Mouse (Mus musculus) embryonic facial prominence, embryonic 12.5 days (tissue): ENCODE results near the gene Hemgn. TPM values are rescaled to one million over a fixed set of nuclear protein-coding genes. Genes with fewer than 3 reads are reported as not detected.

Experiments
- ATAC-seq: fragments of 200-750 bp; cut with Nextera tagmentation; 2 replicates; pipeline ENCODE4 v1.8.0; 2017; ENCODE audit not compliant: insufficient number of reproducible peaks, insufficient read depth, low FRiP score, low TSS enrichment
- H3K27ac ChIP-seq: fragments of 300-500 bp; sonication (generic); 2 replicates; pipeline ENCODE4 v1.5.1; 2016; ENCODE audit warnings: mild to moderate bottlenecking
- H3K27me3 ChIP-seq: fragments of 300-500 bp; sonication (generic); 2 replicates; pipeline ENCODE4 v1.6.1; 2016; ENCODE audit warnings: mild to moderate bottlenecking, moderate library complexity
- H3K36me3 ChIP-seq: fragments of 300-500 bp; sonication (generic); 2 replicates; pipeline ENCODE4 v1.6.1; 2016; ENCODE audit warnings: mild to moderate bottlenecking
- H3K4me1 ChIP-seq: fragments of 300-500 bp; sonication (generic); 2 replicates; pipeline ENCODE4 v1.6.1; 2016
- H3K4me2 ChIP-seq: fragments of 300-500 bp; sonication (generic); replicated peaks from 2 replicates; pipeline ENCODE4 v1.6.1; 2016; ENCODE audit warnings: mild to moderate bottlenecking, moderate library complexity
- H3K4me3 ChIP-seq: fragments of 300-500 bp; sonication (generic); 2 replicates; pipeline ENCODE4 v1.5.1; 2016; ENCODE audit warnings: mild to moderate bottlenecking
- H3K9ac ChIP-seq: fragments of 300-500 bp; sonication (generic); 2 replicates; pipeline ENCODE4 v1.6.1; 2016; ENCODE audit warnings: mild to moderate bottlenecking, moderate library complexity
- H3K9me3 ChIP-seq: fragments of 300-500 bp; sonication (generic); 2 replicates; pipeline ENCODE4 v1.6.1; 2016; ENCODE audit warnings: mild to moderate bottlenecking, moderate library complexity
- WGBS: fragments of 180-500 bp; shearing (Covaris S2); methylation state at CpG from one replicate; pipeline ENCODE4 v1.1.7; 2016; 5-methylcytosine and 5-hydroxymethylcytosine counted together
- polyA plus RNA-seq: library from polyadenylated mRNA; unstranded; fragments of >200 nt; fragmentation: Nextera tagmentation; extraction: Ambion mirVana; gene quantifications from 2 replicates; pipeline ENCODE4 v1.2.1, GENCODE M21; 2016

Gene Hemgn
- polyA plus RNA-seq, 1 experiment from 2014 or later, result 2.5 TPM

DNA sequence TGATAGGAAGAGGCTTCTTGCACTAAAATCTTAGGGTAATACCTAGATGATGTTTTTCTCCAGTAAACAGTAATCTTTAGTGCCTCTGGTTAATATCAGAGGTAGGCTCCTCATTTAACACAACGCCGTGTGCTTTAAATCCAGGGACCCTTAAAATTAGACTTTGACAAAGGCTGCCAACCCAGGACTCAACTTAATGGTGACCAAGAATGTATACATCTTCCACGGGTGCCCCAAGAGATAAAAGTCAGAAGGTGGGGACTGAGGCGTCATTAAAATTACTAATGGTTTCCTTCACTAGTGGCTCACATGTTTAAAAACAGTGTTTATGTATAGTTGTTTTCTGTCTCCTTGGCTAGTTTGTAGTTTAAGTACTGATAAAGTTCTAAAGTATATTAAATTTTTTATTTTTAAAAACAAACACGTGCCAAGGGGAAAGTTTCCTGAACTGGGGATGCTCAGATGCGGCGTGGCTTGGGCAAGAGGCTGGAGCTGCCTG is 36.8 kb upstream of the Hemgn start:
- Histone ChIP-seq H3K27ac (peak overlapping the region; percentile 100), H3K9ac (peak overlapping the region; percentile 99), H3K4me2 (peak overlapping the region; percentile 86), H3K36me3 (no peaks in the 10 kb centered on the region), H3K27me3 (no peaks in the 10 kb centered on the region), H3K4me3 (peak overlapping the region; percentile 88), H3K9me3 (no peaks in the 10 kb centered on the region), H3K4me1 (peaks cover 24% of the 10 kb centered on the region)
- ATAC-seq, result no peak
- 28% methylated on average over 7 of the region's 7 CpGs for WGBS

DNA sequence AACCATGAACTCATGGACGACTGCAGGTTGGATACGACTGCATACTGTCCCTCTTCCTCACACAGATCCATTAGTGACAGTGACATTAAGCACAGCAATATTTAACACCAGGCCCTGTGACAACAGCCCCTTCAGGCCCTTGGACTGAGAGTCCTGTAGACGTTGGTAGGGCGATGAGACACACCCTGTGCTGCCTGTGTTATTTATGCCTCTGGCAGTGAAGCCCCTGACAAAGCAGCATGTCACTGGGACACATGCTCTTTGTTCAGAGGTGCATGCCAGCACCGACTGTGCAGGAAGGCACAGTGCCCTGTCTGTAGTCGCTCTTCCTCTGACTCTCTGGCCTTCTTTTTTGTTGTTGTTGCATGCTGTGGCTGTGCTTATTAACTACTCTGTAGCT is 35.6 kb upstream of the Hemgn start:
- H3K4me2 ChIP-seq, result no peak overlapping the region
- H3K4me1 ChIP-seq, result peaks cover 15% of the 10 kb centered on the region
- no peak for ATAC-seq
- H3K9ac ChIP-seq, result no peak overlapping the region
- no peaks in the 10 kb centered on the region for H3K36me3 ChIP-seq
- no peak overlapping the region for H3K27ac ChIP-seq
- H3K9me3 ChIP-seq, result no peaks in the 10 kb centered on the region
- H3K27me3 ChIP-seq, result no peaks in the 10 kb centered on the region
- H3K4me3 ChIP-seq, result no peak overlapping the region
- WGBS, result 30% methylated on average over 6 of the region's 6 CpGs

DNA sequence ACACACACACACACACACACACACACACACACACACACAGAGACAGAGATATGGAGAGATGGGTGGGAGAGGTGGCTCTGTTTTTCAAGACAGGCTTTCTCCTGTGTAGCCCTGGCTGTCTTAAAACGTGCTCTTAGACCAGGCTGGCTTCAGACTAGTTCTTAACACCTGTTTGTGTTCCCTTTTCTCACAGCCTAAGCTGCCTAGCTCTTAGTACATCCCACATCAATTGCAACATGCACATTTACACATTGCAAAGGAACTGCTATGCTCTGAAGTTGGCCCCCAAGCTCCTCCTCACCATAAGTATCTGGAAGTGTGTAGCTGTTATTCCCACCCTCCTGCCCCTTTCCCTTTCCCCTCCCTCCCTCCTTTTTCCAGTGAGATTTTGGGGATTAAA is 34.2 kb upstream of the Hemgn start:
- H3K4me1 ChIP-seq, result 0 out of 2 replicates have a peak, but pooled peaks cover 3% of the 10 kb centered on the region
- WGBS, result 40% methylated on average over 1 of the region's 1 CpGs

DNA sequence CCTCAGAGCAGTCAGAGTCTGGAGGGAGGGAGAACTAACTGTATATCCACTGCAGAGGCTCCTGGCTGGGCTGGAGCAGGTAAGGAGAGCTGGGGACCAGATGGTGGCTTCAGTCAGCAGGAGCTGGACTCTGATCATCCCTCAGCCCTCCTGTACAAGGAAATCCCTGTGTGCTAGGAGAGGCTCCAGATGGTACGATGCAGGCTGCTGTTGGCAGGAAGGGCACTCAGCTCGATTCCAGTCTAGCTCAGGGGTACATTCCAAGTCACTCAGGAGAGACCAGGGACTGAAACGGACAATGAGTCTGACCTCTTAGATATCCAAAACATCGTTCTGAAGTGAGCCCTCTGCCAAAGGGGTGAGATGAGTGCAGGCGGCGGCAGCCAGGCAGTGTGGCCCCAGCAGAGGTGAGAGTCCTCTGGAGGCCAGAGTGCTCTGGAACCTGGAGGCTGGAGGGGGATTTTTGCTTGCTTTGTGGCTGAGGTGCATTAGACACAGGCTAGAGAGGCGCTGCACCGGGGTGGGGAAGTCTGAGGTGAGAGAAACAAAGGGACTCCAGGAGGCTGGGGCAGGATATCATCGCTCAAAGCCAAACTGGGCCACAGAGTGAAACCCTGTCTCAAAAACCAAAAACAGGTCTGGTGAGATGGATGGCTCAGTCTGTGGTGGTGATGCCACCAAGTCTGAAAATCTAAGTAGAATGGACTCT is 32.1 kb upstream of the Hemgn start:
- Histone ChIP-seq H3K4me1 (0 out of 2 replicates have a peak, but pooled peaks cover 3% of the 10 kb centered on the region), H3K9ac (no peak overlapping the region), H3K27ac (no peak overlapping the region), H3K4me2 (no peak overlapping the region), H3K27me3 (no peaks in the 10 kb centered on the region), H3K9me3 (no peaks in the 10 kb centered on the region), H3K36me3 (no peaks in the 10 kb centered on the region), H3K4me3 (no peak overlapping the region)
- WGBS, result 30% methylated on average over 9 of the region's 9 CpGs
- ATAC-seq, result no peak

More for the DNA sequence above, 34.2 kb upstream of the Hemgn start:
- Histone ChIP-seq H3K4me3 (no peak overlapping the region), H3K27ac (no peak overlapping the region), H3K27me3 (no peaks in the 10 kb centered on the region), H3K9ac (no peak overlapping the region), H3K4me2 (no peak overlapping the region), H3K36me3 (no peaks in the 10 kb centered on the region), H3K9me3 (no peaks in the 10 kb centered on the region)
- ATAC-seq, result no peak

DNA sequence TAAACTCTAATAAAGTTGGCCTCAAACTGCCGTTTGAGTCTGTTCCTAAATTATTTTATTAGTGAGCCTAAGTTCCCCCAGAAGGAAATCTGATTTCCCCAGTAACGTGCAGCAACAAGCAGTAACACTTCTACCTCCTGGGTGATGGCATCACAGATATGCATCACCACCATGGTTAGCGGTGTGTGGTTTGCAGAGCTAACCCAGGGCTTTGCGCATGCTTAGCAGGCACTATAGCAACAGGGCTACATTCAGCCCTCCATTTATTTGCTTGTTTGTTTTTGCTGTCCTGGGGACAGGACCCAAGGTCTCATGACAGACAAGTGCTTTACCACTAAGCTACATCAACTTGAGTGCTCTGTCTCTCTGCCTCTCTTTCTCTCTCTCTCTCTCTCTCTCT is 29.2 kb upstream of the Hemgn start:
- no peak overlapping the region for H3K4me2 ChIP-seq
- no peaks in the 10 kb centered on the region for H3K36me3 ChIP-seq
- no peaks in the 10 kb centered on the region for H3K27me3 ChIP-seq
- no peak for ATAC-seq
- no peak overlapping the region for H3K27ac ChIP-seq
- H3K4me3 ChIP-seq, result no peak overlapping the region
- 0 out of 2 replicates have a peak, but pooled peaks cover 3% of the 10 kb centered on the region for H3K4me1 ChIP-seq
- no peaks in the 10 kb centered on the region for H3K9me3 ChIP-seq
- WGBS, result 78% methylated on average over 4 of the region's 4 CpGs
- H3K9ac ChIP-seq, result no peak overlapping the region

DNA sequence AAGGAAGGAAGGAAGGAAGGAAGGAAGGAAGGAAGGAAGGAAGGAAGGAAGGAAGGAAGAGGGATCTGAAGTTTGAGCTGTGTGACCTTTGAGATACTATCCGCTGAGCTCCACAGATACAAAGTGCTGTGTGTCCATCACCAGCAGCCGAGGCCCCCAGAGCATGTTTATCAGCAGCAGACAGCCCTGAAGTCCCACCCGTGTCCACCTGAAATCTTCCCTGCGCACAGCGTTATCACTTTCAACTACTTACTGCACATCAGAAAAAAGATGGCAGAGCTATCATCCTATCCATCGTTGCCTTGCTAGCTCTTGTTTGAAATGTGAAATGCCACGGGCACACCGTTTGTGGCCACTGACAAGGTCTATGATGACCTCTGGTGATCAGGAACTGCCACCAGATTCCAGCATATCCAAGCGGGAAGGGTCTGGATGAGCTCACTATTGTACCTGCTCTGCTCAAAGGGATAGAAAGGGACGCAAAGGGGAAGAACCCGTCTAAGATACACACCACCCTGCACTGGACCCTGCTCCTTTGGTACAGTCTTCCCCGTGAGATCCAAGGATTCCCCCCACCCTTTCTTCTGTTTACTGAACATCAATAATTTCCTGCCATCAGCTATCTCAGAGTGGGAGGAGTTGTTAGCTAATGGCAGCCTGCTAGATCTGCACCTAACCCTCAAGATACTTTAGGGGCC is 19.2 kb upstream of the Hemgn start:
- no peak overlapping the region for H3K4me3 ChIP-seq
- no peak overlapping the region for H3K9ac ChIP-seq
- no peaks in the 10 kb centered on the region for H3K27me3 ChIP-seq
- no peak overlapping the region for H3K4me2 ChIP-seq
- WGBS, result 90% methylated on average over 12 of the region's 12 CpGs
- no peaks in the 10 kb centered on the region for H3K9me3 ChIP-seq
- no peak for ATAC-seq
- no peak overlapping the region for H3K27ac ChIP-seq
- H3K36me3 ChIP-seq, result no peaks in the 10 kb centered on the region
- H3K4me1 ChIP-seq, result no peaks in the 10 kb centered on the region

DNA sequence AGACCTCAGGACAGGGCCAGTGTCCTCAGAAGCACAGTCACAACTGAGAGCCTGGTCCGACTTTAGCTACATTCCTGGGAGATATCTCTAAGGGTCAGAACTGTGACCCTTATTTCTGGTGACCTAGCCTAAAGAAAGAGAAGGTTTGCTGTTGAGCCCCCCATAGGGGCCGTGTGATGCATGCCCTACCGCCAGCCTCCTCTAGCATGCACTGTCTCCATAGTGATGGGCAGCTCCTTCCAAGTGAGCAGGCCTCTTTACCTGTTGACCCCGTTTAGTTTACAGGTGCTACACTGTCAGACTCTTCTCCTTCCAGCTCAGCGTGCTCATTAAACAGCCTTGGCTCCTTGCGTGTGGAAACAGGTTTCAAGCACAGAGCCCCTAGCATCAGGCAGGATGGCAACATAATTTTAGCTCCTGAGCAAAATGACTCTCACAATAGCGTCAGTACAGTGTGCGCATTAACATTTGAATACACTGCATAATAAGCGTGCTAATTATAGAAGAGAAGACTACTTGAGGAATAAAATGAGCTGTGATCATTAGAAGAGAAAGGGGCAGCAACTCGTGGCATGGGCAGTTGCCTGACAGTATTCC is 15.7 kb upstream of the Hemgn start:
- WGBS, result 68% methylated on average over 10 of the region's 10 CpGs
- no peaks in the 10 kb centered on the region for H3K9me3 ChIP-seq
- no peak overlapping the region for H3K27ac ChIP-seq
- ATAC-seq, result 0 out of 2 replicates have a peak, but pooled peaks have one; percentile 69
- H3K27me3 ChIP-seq, result no peaks in the 10 kb centered on the region
- no peaks in the 10 kb centered on the region for H3K4me1 ChIP-seq
- H3K36me3 ChIP-seq, result no peaks in the 10 kb centered on the region
- H3K4me3 ChIP-seq, result no peak overlapping the region
- no peak overlapping the region for H3K9ac ChIP-seq
- no peak overlapping the region for H3K4me2 ChIP-seq

DNA sequence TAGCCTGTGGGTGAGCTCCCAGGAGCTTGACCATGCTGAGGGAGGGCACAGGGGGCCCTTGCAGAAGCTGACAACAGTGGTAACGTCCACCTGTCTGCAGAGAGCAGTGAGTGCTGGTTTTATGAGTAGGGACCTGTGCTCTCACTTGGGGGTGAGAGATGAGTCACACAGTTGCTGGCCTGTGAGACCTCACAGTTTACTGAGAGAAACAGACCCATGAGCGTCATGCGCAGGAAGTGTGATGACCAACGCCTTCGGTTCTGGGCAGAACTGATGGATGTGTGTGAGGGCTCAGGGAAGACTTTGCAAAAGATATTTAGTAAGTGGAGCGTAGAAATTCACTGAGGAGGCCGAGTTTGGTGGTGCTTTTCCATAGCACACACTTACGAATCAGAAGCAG is 9.3 kb upstream of the Hemgn start:
- WGBS, result 77% methylated on average over 8 of the region's 8 CpGs
- no peak for ATAC-seq
- Histone ChIP-seq H3K4me2 (no peak overlapping the region), H3K4me1 (0 out of 2 replicates have a peak, but pooled peaks cover 3% of the 10 kb centered on the region), H3K27ac (no peak overlapping the region), H3K36me3 (no peaks in the 10 kb centered on the region), H3K27me3 (no peaks in the 10 kb centered on the region), H3K4me3 (no peak overlapping the region), H3K9ac (no peak overlapping the region), H3K9me3 (no peaks in the 10 kb centered on the region)

DNA sequence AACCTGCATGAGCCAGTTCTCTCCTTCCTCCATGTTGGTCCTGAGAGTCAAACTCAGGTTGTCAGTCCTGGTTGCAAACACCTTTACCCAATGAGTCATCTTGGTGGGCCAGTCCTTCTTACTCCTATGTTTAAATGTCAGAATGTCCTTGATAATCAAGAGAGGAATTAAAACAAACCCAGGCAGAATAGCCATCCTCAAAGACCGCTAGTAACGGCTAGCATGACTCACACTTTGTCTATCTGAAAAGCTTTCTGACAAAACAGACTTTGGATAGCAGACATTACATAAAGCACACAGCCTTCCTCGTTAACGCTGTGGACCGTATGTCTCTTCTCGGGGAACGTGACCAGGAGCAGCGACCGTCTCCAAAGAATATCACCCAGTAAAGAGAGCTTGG is 5.5 kb upstream of the Hemgn start:
- no peak overlapping the region for H3K4me2 ChIP-seq
- no peak overlapping the region for H3K9ac ChIP-seq
- no peaks in the 10 kb centered on the region for H3K36me3 ChIP-seq
- no peak overlapping the region for H3K27ac ChIP-seq
- H3K4me3 ChIP-seq, result no peak overlapping the region
- no peaks in the 10 kb centered on the region for H3K27me3 ChIP-seq
- no peak for ATAC-seq
- 0 out of 2 replicates have a peak, but pooled peaks cover 3% of the 10 kb centered on the region for H3K4me1 ChIP-seq
- WGBS, result 87% methylated on average over 9 of the region's 9 CpGs
- H3K9me3 ChIP-seq, result no peaks in the 10 kb centered on the region

DNA sequence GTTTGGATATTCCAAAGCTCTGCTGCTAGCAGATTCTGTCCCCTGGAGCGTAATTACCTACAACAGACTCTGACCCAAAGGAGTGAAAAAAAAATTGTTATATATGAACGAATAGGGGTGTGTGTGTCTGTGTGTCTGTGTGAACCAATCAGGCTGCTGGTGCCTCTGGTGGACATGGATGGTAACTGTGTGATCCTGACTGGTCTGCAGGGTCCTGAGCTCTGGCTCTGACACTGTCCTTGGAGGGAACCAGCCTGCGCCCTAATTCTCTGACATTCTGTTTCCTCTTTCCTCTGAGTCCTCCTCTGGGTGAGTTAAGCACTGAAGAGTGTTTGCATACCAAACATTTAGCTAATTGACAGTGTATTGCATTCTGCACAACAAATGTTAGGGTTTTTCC is 4.2 kb upstream of the Hemgn start:
- H3K4me3 ChIP-seq, result no peak overlapping the region
- H3K9ac ChIP-seq, result no peak overlapping the region
- 0 out of 2 replicates have a peak, but pooled peaks cover 2% of the 10 kb centered on the region for H3K4me1 ChIP-seq
- no peak overlapping the region for H3K4me2 ChIP-seq
- no peaks in the 10 kb centered on the region for H3K9me3 ChIP-seq
- no peak for ATAC-seq
- H3K36me3 ChIP-seq, result no peaks in the 10 kb centered on the region
- WGBS, result 62% methylated on average over 3 of the region's 3 CpGs
- no peaks in the 10 kb centered on the region for H3K27me3 ChIP-seq
- no peak overlapping the region for H3K27ac ChIP-seq

DNA sequence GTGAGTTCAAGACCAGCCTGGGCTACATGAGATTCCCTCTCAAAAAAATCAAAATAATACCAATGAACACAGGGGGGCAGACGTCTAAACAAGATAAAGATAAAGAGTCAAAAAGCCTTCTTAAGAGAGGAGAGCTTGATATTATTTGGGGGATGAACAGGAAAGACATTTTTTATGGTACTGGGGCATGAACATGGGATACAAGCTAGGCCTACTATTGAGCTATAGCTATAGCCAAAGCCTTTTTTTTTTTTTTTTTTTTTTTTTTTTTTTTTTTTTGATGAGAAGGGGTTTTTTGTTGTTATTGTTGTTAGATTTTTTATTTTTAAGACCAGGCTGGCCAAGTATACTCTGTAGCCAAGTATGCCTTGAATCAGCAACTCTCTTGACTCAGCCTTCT is 1.2 kb downstream of the Hemgn start:
- no peak overlapping the region for H3K4me3 ChIP-seq
- no peaks in the 10 kb centered on the region for H3K27me3 ChIP-seq
- no peaks in the 10 kb centered on the region for H3K4me1 ChIP-seq
- no peak overlapping the region for H3K4me2 ChIP-seq
- H3K36me3 ChIP-seq, result no peaks in the 10 kb centered on the region
- no peak overlapping the region for H3K27ac ChIP-seq
- 63% methylated on average over 1 of the region's 1 CpGs for WGBS
- ATAC-seq, result no peak
- H3K9me3 ChIP-seq, result no peaks in the 10 kb centered on the region
- H3K9ac ChIP-seq, result no peak overlapping the region

DNA sequence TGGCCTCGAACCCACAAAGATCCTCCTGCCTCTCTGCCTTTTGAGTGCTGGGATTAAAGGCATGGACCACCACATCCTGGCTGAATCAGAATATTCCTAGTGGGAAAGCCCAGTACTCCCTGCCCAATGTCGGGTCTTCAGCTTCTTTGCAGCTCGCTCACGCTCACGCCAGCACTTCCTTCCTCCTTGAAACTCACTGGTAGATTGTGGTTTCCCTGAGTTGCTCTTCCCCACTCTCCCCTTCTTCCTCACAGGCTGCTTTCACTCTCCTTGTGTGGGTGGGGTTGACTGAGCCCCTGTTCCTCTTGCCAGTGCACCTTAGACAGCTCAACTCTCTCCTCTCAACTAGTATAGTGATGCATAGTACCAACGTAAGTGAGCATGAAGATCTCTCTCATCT is 1.8 kb downstream of the Hemgn start:
- H3K36me3 ChIP-seq, result no peaks in the 10 kb centered on the region
- no peak overlapping the region for H3K9ac ChIP-seq
- no peak overlapping the region for H3K27ac ChIP-seq
- H3K4me3 ChIP-seq, result no peak overlapping the region
- 88% methylated on average over 6 of the region's 6 CpGs for WGBS
- H3K9me3 ChIP-seq, result no peaks in the 10 kb centered on the region
- no peaks in the 10 kb centered on the region for H3K4me1 ChIP-seq
- H3K27me3 ChIP-seq, result no peaks in the 10 kb centered on the region
- ATAC-seq, result no peak
- H3K4me2 ChIP-seq, result no peak overlapping the region
